Mouse (Mus musculus): ENCODE measurements at regions not wholly inside any gene's neighbourhood (a gene's known extent, or its start where the extent isn't known, plus 50 kb on each side); places are given as distances from the start of the nearest gene placed in this dataset.

GRCm38 (mm10) chr6:67158765-67159164 lies 79.2 kb upstream of the Serbp1 start:
- TF ChIP-seq CTCF (IDR thresholded peaks at IDR 0.05; ENCODE audit: low read depth) (peak; percentile 95), EP300 (IDR thresholded peaks at IDR 0.05; ENCODE audit: low read depth) (peak; percentile 63)

Data from liver, embryonic 14.5 days (tissue).